Mouse (Mus musculus): ENCODE measurements around the gene Lax1.
A peak's percentile ranks its signal among the peaks of the same experiment; 100 is the strongest.
"Not testable (repeated sequence)": the region's sequence is repeated elsewhere in the genome, so short reads cannot be mapped to it uniquely, and the experiment has no call there.

The Lax1 gene

GRCm38 (mm10) chr1:133691046-133691445 lies 1.1 kb upstream of the Lax1 start:
- no peak for DNase-seq (ENCODE audit: low spot score in 2 of 2)

GRCm38 (mm10) chr1:133688301-133688700 lies 1.6 kb downstream of the Lax1 start:
- no peak for DNase-seq (ENCODE audit: low spot score in 2 of 2)

- DNase-seq (ENCODE audit: low spot score in 2 of 2) = no peak
These were observed 4.0 kb downstream of the Lax1 start for GRCm38 (mm10) chr1:133685749-133686519.

- DNase-seq (ENCODE audit: low spot score in 2 of 2) = no peak
These were observed 18.1 kb downstream of the Lax1 start for GRCm38 (mm10) chr1:133671801-133672200.

GRCm38 (mm10) chr1:133671266-133671665 lies 18.6 kb downstream of the Lax1 start:
- no peak for DNase-seq (ENCODE audit: low spot score in 2 of 2)

- no peak for DNase-seq (ENCODE audit: low spot score in 2 of 2)
These were observed 19.1 kb downstream of the Lax1 start for GRCm38 (mm10) chr1:133670776-133671175.

GRCm38 (mm10) chr1:133670190-133670589 lies 19.7 kb downstream of the Lax1 start:
- DNase-seq (ENCODE audit: low spot score in 2 of 2) = no peak

- DNase-seq (ENCODE audit: low spot score in 2 of 2) = no peak
These were observed 21.3 kb downstream of the Lax1 start for GRCm38 (mm10) chr1:133668618-133669017.

- no peak for DNase-seq (ENCODE audit: low spot score in 2 of 2)
These were observed 22.2 kb downstream of the Lax1 start for GRCm38 (mm10) chr1:133667721-133668120.

GRCm38 (mm10) chr1:133665713-133666112 lies 24.2 kb downstream of the Lax1 start:
- not testable (repeated sequence) for DNase-seq (ENCODE audit: low spot score in 2 of 2)

GRCm38 (mm10) chr1:133664203-133664970 lies 25.5 kb downstream of the Lax1 start:
- DNase-seq (ENCODE audit: low spot score in 2 of 2) = no peak

- no peak for DNase-seq (ENCODE audit: low spot score in 2 of 2)
These were observed 26.5 kb downstream of the Lax1 start for GRCm38 (mm10) chr1:133663427-133663826.

GRCm38 (mm10) chr1:133662941-133663340 lies 27.0 kb downstream of the Lax1 start:
- no peak for DNase-seq (ENCODE audit: low spot score in 2 of 2)

- peak; percentile 87 to 93 for DNase-seq (ENCODE audit: low spot score in 2 of 2)
These were observed 28.5 kb downstream of the Lax1 start, which contains the start of gene Gm38394 for GRCm38 (mm10) chr1:133661203-133661933. Gene Gm38394, minus strand, starts transcription at chr1:133661318.

- peak; percentile 57 to 70 for DNase-seq (ENCODE audit: low spot score in 2 of 2)
These were observed 29.3 kb downstream of the Lax1 start, which contains the start of gene Zbed6 for GRCm38 (mm10) chr1:133660466-133661202. Gene Zbed6, minus strand, starts transcription at chr1:133660885.

GRCm38 (mm10) chr1:133658878-133659277 lies 31.0 kb downstream of the Lax1 start:
- no peak for DNase-seq (ENCODE audit: low spot score in 2 of 2)

- no peak for DNase-seq (ENCODE audit: low spot score in 2 of 2)
These were observed 33.1 kb downstream of the Lax1 start for GRCm38 (mm10) chr1:133656811-133657210.

GRCm38 (mm10) chr1:133653033-133653432 lies 36.9 kb downstream of the Lax1 start:
- DNase-seq (ENCODE audit: low spot score in 2 of 2) = no peak

- DNase-seq (ENCODE audit: low spot score in 2 of 2) = no peak
These were observed 39.4 kb downstream of the Lax1 start for GRCm38 (mm10) chr1:133650288-133651055.

GRCm38 (mm10) chr1:133645652-133646051 lies 44.3 kb downstream of the Lax1 start:
- DNase-seq (ENCODE audit: low spot score in 2 of 2) = no peak

- no peak for DNase-seq (ENCODE audit: low spot score in 2 of 2)
These were observed 48.7 kb downstream of the Lax1 start for GRCm38 (mm10) chr1:133641163-133641562.

All from spleen, postnatal 10 days (tissue).